Mouse (Mus musculus) hindbrain, postnatal 0 days (tissue): ENCODE measurements around the gene Mycbpap. TPM values are rescaled to one million over a fixed set of nuclear protein-coding genes. Genes with fewer than 3 reads are reported as not detected.

Experiments
- ATAC-seq: fragments of 200-750 bp; cut with Nextera tagmentation; 2 replicates; pipeline ENCODE4 v1.8.0; 2017; ENCODE audit warnings: mild to moderate bottlenecking, moderate TSS enrichment, moderate library complexity
- DNase-seq: peaks from one replicate; pipeline ENCODE4 v3.0.0-alpha.2; 2015; ENCODE audit warnings: low spot score
- H3K27ac ChIP-seq: fragments of 300-500 bp; sonication (generic); 2 replicates; pipeline ENCODE4 v1.5.1; 2014; ENCODE audit warnings: mild to moderate bottlenecking
- H3K27me3 ChIP-seq: fragments of 300-500 bp; sonication (generic); 2 replicates; pipeline ENCODE4 v1.6.1; 2014; ENCODE audit warnings: low read length, mixed read lengths; ENCODE audit not compliant: insufficient read depth
- H3K36me3 ChIP-seq: fragments of 300-500 bp; sonication (generic); 2 replicates; pipeline ENCODE4 v1.6.1; 2014; ENCODE audit warnings: low read length, mixed read lengths; ENCODE audit not compliant: insufficient read depth
- H3K4me1 ChIP-seq: fragments of 300-500 bp; sonication (generic); 2 replicates; pipeline ENCODE4 v1.6.1; 2014; ENCODE audit warnings: antibody characterized with exemption, low read length, mixed read lengths; ENCODE audit not compliant: insufficient read depth
- H3K4me2 ChIP-seq: fragments of 300-500 bp; sonication (generic); 2 replicates; pipeline ENCODE4 v1.6.1; 2014; ENCODE audit warnings: low read depth, mild to moderate bottlenecking, low read length, moderate library complexity, mixed read lengths
- H3K4me3 ChIP-seq: fragments of 300-500 bp; sonication (generic); 2 replicates; pipeline ENCODE4 v1.5.1; 2014; ENCODE audit warnings: low read length
- H3K9ac ChIP-seq: fragments of 300-500 bp; sonication (generic); replicated peaks from 2 replicates; pipeline ENCODE4 v1.6.1; 2014; ENCODE audit warnings: mild to moderate bottlenecking, low read length, moderate library complexity, mixed read lengths
- H3K9me3 ChIP-seq: fragments of 300-500 bp; sonication (generic); 2 replicates; pipeline ENCODE4 v1.6.1; 2016; ENCODE audit warnings: low read length, mixed read lengths
- CTCF ChIP-seq: IDR thresholded peaks from 2 replicates; pipeline ENCODE4 v1.5.1; 2016; ENCODE audit warnings: antibody characterized with exemption, control low read depth, low read depth
- WGBS: fragments of 180-500 bp; shearing (Covaris S2); extraction: QIAGEN DNeasy Blood & Tissue Kit; methylation state at CpG from one replicate; pipeline ENCODE4 v1.1.7; 2014; 5-methylcytosine and 5-hydroxymethylcytosine counted together
- polyA plus RNA-seq: library from polyadenylated mRNA; unstranded; fragments of >200 nt; fragmentation: Nextera tagmentation; extraction: Ambion mirVana; gene quantifications from 2 replicates; pipeline ENCODE4 v1.2.1, GENCODE M21; 2015
- total RNA-seq: library from RNA; depleted of rRNA; stranded (reverse); fragments of >200 nt; gene quantifications from 2 replicates; pipeline ENCODE4 v1.2.3, GENCODE M21; 2014

Gene Mycbpap
- total and polyA plus RNA-seq, 2 experiments from 2014 or later, result 1.1 to 4.8 TPM

- Histone ChIP-seq H3K27me3 (no peaks in the 10 kb centered on the region), H3K36me3 (no peaks in the 10 kb centered on the region), H3K4me2 (peak overlapping the region; percentile 76), H3K27ac (no peak overlapping the region), H3K9ac (no peak overlapping the region), H3K9me3 (no peaks in the 10 kb centered on the region), H3K4me1 (peaks cover 24% of the 10 kb centered on the region), H3K4me3 (no peak overlapping the region)
- no peak for DNase-seq
- no peak for TF ChIP-seq CTCF
- ATAC-seq, result no peak
- WGBS, result 34% methylated on average over 6 of the region's 7 CpGs
Measured at GRCm38 (mm10) chr11:94470391-94470790, 51.2 kb downstream of the Mycbpap start.

- Histone ChIP-seq H3K36me3 (no peaks in the 10 kb centered on the region), H3K4me3 (no peak overlapping the region), H3K4me2 (peak overlapping the region; percentile 43), H3K27ac (peak overlapping the region; percentile 87), H3K4me1 (peaks cover 32% of the 10 kb centered on the region), H3K9me3 (no peaks in the 10 kb centered on the region), H3K9ac (peak overlapping the region; percentile 37), H3K27me3 (no peaks in the 10 kb centered on the region)
- no peak for DNase-seq
- no peak for ATAC-seq
- WGBS, result 9% methylated on average over 9 of the region's 9 CpGs
- no peak for TF ChIP-seq CTCF
Measured at GRCm38 (mm10) chr11:94469136-94470064, 52.1 kb downstream of the Mycbpap start.

- Histone ChIP-seq H3K9me3 (no peaks in the 10 kb centered on the region), H3K4me1 (peaks cover 36% of the 10 kb centered on the region), H3K9ac (peak overlapping the region; percentile 37; the same call in 1 of the 2 replicates), H3K27ac (peak overlapping the region; percentile 87), H3K4me2 (peak overlapping the region; percentile 43), H3K4me3 (no peak overlapping the region), H3K36me3 (no peaks in the 10 kb centered on the region), H3K27me3 (no peaks in the 10 kb centered on the region)
- DNase-seq (peak; percentile 96), ATAC-seq (peak; percentile 91)
- WGBS, result 7% methylated on average over 4 of the region's 4 CpGs
- no peak for TF ChIP-seq CTCF
Measured at GRCm38 (mm10) chr11:94468582-94469064, 52.9 kb downstream of the Mycbpap start.

- ATAC-seq (no peak), DNase-seq (no peak)
- H3K27ac ChIP-seq, result no peak overlapping the region
- 78% methylated on average over 17 of the region's 17 CpGs for WGBS
- no peak overlapping the region for H3K4me3 ChIP-seq
- H3K4me1 ChIP-seq, result peaks cover 36% of the 10 kb centered on the region
- no peaks in the 10 kb centered on the region for H3K9me3 ChIP-seq
- no peak overlapping the region for H3K4me2 ChIP-seq
- no peaks in the 10 kb centered on the region for H3K27me3 ChIP-seq
- no peak for TF ChIP-seq CTCF
- no peak overlapping the region for H3K9ac ChIP-seq
- peaks cover 3% of the 10 kb centered on the region; the same call in 1 of the 2 replicates for H3K36me3 ChIP-seq
Measured at GRCm38 (mm10) chr11:94466333-94466855, 55.1 kb downstream of the Mycbpap start.

GRCm38 (mm10) chr11:94464170-94464569 is 57.4 kb downstream of the Mycbpap start:
- no peak overlapping the region for H3K4me3 ChIP-seq
- no peak overlapping the region for H3K27ac ChIP-seq
- H3K27me3 ChIP-seq, result no peaks in the 10 kb centered on the region
- no peak for TF ChIP-seq CTCF
- DNase-seq (no peak), ATAC-seq (no peak)
- H3K4me2 ChIP-seq, result no peak overlapping the region
- H3K36me3 ChIP-seq, result peaks cover 10% of the 10 kb centered on the region; the same call in 1 of the 2 replicates
- peaks cover 27% of the 10 kb centered on the region for H3K4me1 ChIP-seq
- no peak overlapping the region for H3K9ac ChIP-seq
- no peaks in the 10 kb centered on the region for H3K9me3 ChIP-seq
- 41% methylated on average over 2 of the region's 2 CpGs for WGBS

- ATAC-seq, result no peak
- peaks cover 23% of the 10 kb centered on the region for H3K36me3 ChIP-seq
- 90% methylated on average over 11 of the region's 11 CpGs for WGBS
Measured at GRCm38 (mm10) chr11:94461856-94462255, 59.7 kb downstream of the Mycbpap start.

More at GRCm38 (mm10) chr11:94461856-94462255, 59.7 kb downstream of the Mycbpap start:
- H3K4me2 ChIP-seq, result no peak overlapping the region
- no peak for TF ChIP-seq CTCF
- peaks cover 12% of the 10 kb centered on the region; the same call in 1 of the 2 replicates for H3K4me1 ChIP-seq
- no peak overlapping the region for H3K9ac ChIP-seq
- no peak overlapping the region for H3K4me3 ChIP-seq
- no peak overlapping the region for H3K27ac ChIP-seq
- no peak for DNase-seq
- no peaks in the 10 kb centered on the region for H3K27me3 ChIP-seq
- no peaks in the 10 kb centered on the region for H3K9me3 ChIP-seq
